Mouse (Mus musculus) fat pad, adult 2 months (tissue): ENCODE data around the gene Mapk9.

Source experiments
- DNase-seq: peaks from one replicate; pipeline ENCODE4 v3.0.0-alpha.2; 2011; ENCODE audit warnings: low read depth, low spot score; ENCODE audit errors: extremely low read depth

Gene Mapk9

DNA sequence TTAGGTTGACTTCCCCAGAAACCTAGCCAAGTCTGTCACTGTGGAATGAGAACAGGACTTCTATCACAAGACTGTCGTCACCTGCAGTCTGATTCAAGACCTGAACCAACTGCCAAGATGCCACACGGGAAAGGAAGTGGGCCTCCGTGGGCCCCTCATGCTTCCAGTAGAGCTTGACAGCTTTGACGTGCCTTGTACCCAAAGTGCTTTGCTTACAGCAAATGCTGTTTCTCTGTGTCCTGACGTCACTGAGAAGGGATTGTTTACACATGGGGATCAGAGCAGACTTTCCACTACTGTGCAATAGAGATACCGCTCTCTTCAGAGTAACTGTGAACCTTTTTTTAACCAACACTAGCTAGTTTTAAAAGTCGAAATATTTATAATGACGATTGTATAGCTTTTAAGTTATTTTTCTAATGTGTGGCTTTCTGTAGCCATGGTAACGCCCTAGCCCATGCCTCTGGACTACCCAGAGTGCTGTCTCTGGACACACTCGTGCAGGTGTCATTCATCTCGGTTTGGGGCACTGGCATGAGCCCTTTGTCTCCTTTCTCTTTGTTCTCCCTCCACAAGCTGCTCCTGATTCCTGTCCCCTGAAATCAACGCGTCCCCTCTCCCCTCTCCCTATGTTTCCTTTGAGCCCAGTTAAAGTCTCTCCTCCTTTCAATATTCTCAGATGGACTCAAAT, 8.7 kb upstream of the Mapk9 start:
- DNase-seq, result no peak

DNA sequence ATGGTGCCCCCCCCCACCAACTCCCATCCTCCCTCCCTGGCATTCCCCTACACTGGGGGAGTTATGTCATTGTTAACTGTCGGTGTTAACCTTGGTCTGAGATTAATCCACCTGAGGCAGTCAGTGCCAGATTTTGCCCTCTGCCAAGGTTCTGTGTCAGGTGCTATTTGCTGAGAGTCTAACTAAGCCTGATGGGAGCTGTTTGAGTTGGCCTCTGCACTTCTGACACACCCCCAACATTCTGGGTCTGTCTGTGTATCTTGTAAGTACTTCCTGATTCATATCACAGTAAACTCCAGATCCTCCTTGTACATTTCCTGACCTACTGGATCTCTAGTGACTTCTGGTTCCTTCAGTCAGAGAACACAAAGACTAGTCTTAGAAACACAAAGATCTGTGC, 5.9 kb upstream of the Mapk9 start:
- peak; percentile 63 for DNase-seq

DNA sequence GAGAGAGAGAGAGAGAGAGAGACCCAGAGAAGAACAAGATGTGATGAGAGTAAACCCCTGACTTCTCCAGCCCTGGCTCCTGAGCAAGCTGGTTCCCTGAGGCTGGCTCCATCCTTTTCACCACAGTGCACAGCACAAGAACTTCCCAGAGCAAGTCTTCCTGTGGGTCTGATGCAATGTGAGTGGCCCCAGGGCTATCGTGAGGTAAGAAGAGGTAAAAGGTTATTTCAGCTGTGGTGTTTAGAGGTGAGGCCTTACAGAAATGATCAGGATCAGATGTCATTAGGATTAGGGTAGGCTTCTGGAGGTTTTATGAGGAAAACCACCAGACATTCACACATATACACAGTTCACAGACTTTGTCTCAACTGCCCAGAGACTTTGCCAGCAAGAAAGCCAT, 4.7 kb upstream of the Mapk9 start:
- DNase-seq, result peak; percentile 74

GRCm38 (mm10) chr11:49842718-49843117, 3.8 kb upstream of the Mapk9 start:
- DNase-seq, result no peak

DNA sequence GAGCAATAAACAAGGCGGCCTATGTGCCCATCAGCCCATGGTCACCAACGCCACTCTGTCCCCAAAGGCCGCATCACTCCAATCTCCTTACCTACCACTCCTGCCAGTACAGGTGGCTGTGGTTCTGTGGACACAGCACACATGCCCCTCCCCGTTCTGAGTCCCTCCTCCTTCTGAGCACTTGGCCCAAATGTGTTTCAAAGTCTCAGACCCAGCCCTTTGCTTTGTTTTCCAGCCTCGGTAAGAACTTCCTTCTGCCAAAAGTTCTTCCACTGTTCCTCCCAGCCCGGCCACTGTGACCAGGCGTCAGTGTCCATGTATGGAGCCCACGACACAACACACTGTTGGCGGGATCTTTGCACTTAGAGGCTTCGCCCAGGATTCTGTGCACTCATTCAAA, 2.2 kb upstream of the Mapk9 start:
- no peak for DNase-seq

DNA sequence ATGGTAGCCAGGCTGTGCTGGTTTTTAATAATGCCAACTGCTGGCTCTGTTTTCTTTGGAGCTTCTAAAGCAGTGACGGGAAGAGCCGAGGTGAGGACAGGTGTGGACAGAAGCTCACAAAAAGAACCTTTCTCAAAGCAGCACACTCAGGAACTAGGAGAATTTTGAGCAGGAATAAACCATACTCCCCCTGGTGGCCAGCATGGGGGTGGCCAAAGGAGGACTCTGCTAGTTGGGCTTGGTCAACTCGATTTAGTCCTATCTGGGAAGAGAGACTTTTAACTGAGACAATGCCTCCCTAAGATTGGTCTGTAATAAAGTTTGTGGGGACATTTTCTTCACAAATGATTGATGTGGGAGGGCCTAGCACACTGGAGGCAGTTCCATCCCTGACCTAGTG, 1.6 kb upstream of the Mapk9 start:
- no peak for DNase-seq

GRCm38 (mm10) chr11:49845958-49846357, 593 bp upstream of the Mapk9 start:
- no peak for DNase-seq

DNA sequence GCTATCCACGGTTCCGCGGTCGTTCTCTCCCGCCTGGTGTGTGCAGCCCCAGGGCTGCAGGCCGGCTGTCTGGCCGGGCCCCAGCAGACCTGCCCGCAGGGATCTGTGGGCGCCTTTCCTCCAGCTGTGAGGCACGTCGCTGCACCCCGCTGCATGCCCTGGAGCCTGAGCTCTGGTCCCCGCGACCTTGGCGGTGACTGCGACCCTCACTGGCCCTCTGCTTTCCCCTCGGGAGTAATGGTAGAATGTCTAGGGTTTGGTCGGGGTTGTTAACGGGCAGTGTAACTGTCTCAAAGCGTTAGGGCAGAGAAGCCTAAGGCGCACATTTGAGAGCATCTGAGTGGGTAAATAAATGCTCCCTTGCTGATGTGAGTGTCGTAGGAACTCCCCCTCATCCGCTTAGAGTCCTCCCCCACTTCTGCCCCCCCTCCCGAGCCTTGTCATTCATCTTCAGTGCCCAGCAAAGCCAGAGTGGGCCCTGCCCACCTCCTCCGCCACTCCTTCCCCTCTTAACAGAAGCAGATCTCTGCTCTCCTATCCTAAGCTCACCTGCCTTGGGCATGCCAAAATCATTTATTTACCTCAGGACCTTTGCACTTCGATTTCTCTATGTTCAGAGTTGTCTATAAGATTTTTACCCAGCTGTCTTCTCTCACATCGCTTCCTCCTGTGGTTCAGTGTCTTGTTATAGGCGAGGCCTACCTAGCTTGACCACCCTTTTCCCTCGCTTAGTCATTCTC, 690 bp downstream of the Mapk9 start:
- DNase-seq, result no peak

DNA sequence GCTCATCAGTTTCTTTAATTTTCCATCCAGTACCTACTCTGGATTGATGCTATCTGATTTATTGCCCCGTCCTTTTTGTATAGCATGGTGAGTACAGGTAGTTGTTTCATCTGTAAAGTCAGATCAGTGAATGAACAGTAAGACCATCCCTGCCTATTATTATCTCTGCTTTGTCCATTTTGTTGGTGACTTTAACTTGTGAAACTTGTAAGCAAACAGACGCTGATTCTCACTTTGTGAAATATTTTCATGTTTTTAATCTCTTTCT, 1.2 kb downstream of the Mapk9 start:
- no peak for DNase-seq

DNA sequence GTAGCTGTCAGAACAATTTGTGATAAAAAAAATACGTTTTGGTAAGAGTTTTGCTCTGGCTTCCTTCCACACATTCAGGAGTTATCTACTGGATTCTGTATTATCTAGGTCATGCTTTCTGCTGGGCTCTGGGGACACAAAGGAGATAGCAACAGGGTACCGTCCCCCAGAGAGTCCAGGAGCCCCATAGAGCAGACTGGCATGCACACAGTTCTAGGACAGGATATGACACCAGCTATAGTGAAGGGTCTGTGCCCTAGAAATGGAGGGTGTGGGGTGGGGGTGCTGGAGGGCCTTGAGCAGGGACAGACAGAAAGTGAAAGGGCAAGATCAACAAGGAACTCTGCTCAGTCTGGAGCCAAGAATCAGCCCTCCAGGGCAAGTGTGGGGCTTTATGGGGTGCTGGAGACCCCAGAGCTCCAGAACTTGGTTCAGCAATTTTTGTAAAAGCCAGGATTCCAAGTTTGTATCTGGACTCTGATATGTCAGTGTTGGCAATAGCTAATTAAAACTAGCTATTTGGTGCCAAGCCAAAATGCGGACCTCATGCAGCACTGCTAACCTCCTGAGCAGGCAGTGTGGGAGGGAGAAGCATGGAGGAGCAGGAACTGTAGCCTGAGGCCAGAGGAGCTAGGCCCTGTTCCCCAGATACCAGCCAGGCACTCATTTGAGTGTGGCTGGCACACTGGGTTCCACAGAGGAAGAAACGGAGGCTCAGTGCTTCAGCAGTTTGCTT, 1.7 kb downstream of the Mapk9 start:
- peak; percentile 36 for DNase-seq

- no peak for DNase-seq
Observed at GRCm38 (mm10) chr11:49850331-49850730, 3.8 kb downstream of the Mapk9 start.

DNA sequence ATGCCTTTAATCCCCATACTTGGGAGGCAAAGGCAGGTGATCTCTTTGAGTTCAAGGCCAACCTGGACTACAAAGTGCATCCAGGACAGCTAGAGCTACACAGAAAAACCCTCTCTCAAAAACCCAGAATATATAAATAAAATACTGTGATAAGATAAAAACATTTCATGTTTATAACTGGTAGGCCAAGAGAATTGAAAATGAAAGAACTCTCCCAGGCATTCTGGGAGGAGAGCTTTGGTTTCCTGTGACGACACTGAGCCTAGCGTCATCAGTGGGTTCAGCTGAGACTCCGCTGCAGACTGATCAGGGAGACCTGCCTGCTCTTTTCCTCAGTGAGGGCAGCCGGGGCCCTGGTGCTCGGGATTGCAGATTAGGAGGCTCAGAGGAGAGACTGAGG, 8.6 kb downstream of the Mapk9 start:
- DNase-seq, result no peak

DNA sequence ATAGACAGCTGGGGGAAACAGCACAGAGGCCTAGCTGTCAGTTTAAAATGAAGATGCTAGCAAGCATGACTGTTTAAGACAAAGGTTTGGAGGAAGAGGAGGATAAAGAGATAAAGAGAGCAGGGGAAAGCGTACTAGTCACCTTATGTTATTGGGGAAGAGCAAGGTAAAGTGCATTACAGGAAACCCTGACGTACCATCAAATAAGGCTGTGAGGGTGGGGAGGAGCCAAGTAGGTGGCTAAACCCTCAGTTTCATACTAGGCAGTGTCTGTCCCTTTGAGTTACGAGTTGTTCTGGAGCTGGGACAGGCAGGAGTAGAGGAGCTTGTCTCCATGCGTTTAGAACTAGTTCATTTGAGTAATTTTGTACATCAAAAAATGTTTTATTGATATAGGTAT, 14.6 kb downstream of the Mapk9 start:
- DNase-seq, result no peak

DNA sequence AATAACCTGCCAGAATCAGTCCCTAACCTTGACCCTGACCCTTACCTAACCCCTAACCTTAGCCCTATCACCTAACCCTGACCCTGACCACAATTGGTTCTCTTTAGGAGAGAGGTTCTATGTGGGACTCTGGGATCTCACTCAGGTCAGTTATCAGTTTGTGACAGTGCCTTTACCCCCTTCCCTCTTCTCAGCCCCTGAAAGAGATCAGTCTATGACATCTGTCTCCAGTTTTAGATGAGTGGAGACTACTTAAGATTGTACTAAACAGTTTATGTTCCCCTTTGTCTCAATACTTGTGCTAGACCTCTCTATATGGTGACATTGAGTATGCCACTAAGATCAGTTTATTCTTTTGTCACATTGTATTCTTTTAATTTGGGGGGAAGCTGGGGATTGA, 17.4 kb downstream of the Mapk9 start:
- DNase-seq, result no peak

- DNase-seq, result no peak
Observed at GRCm38 (mm10) chr11:49867320-49867719, 20.8 kb downstream of the Mapk9 start.

GRCm38 (mm10) chr11:49869762-49870161, 23.2 kb downstream of the Mapk9 start:
- DNase-seq, result no peak

- no peak for DNase-seq
Observed at GRCm38 (mm10) chr11:49871914-49872313, 25.4 kb downstream of the Mapk9 start.

DNA sequence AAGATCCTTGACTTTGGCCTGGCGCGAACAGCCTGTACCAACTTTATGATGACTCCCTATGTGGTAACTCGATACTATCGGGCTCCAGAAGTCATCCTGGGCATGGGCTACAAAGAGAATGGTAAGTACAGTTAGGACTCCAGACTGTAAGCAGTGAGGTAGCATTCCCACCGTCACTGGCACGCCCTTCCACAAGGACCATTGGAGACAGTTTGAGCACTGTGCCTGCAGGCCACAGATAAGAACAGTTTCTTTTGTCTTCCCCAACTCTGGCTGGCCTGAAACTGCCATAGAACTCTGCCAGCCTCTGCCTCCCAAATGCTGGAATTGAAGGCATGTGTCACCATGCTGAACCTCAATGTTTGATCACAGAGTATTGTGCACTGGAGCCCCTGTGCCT, 26.2 kb downstream of the Mapk9 start:
- DNase-seq, result no peak

DNA sequence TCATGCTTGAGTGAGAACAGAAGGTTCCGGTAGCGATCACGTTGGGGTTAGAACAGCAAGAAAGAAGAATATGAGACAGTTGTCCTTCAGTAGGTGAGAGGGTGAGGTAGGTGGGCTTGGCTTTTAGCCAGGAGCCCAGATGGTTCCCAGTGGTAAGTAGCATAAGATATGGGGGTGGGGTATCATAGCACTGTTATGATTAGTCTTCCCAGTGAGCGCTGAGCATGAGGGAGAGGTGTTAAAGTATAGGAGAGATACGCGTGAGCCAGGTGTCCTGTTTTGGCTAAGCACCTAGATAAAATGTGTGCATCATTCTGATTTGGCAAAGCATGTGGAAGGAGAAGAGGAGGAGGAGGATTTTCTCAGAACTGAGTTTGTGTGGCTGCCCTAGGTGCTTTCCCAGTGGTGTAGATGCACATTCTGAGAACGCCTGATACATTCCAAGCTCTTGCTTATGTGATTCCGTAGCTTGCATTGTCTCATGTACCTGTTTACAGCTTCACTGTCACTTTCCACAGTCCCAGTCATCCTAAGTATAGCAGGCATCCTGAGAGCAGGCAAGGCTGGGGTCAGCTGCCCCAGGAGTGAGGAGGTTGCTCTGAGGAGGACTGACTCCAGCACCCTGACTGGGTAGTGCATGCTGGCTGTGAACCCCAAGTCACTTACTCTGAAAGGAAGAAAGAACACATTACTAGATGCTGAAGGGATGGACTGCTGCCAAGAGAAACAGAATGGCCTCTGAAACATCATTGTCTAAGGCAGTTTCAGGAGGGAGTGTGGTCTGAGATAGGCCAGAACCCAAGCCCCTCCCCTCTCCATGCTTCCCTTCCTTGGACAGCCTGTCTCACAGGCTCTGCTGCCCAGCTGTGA, 30.6 kb downstream of the Mapk9 start:
- no peak for DNase-seq

DNA sequence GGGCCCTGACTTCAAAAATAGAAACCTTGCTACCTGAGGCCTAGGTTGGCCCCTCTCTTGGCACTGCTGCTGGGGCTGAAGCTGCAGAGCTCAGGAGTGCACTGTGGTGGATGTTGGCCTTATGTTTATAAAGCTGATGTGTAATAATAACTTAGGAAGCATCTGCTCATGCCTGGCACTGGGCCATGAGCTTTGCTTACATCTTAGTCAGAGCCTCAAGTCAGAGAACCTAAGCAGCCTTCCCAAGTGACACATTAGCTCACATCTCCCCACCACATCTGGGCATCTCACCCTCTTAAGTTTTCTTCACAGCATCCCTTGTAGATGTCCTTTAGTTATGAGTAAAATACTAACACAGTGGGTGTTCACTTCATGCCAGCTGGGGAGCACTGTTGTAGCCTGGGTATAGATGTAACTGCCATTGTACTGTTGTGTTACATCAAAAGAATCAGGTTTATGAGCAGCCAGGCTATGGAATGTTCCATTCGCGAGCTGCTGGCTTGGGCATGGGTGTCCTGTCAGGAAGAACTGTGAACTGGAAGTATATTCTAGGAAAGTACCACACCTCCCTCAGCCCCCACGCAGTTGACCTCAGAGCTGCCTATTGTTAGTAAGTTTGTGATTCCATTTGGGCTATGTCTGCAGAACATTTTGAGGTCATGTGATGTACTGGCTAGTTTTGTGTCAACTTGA, 33.5 kb downstream of the Mapk9 start:
- no peak for DNase-seq

DNA sequence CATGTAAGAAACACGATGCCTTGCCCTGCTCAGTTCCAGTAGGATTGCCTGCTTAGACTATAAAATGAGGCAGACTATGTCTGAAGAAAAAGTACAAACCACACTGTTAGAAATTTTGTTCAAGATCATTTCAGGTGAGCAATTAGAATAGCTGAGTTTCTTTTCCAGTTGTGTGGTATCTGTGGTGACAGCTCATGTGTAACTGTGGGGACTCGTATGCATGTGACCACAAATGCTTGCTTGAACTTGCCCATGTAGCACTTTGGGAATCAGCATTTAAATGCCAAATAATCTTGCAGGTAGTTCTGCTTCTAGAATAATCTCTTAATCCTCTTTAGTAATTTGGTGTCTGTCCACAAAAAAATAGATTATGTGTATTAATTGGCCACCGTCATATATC, 36.8 kb downstream of the Mapk9 start:
- no peak for DNase-seq
